Mouse (Mus musculus): ENCODE data around the gene 4930502E18Rik.

- TF ChIP-seq POLR2A (IDR thresholded peaks at IDR 0.05; ENCODE audit: control insufficient read depth, low read depth, low read length) (no peak), CTCF (IDR thresholded peaks at IDR 0.05; ENCODE audit: control insufficient read depth, insufficient read depth, insufficient replicate concordance, low read depth, low read length) (no peak)
Observed at GRCm38 (mm10) chrX:53692065-53692464, 32.6 kb upstream of the 4930502E18Rik start.

Measured in testis, adult 2 months (tissue).